Mouse (Mus musculus) midbrain, embryonic 16.5 days (tissue): ENCODE data around the gene BC034090. TPM values are rescaled to one million over a fixed set of nuclear protein-coding genes. Genes with fewer than 3 reads are reported as not detected.
A peak's percentile ranks its signal among the peaks of the same experiment; 100 is the strongest.

Experiments
- ATAC-seq: fragments of 200-750 bp; cut with Nextera tagmentation; 2 replicates; pipeline ENCODE4 v1.8.0; 2017; ENCODE audit warnings: moderate TSS enrichment
- H3K27ac ChIP-seq: fragments of 300-500 bp; sonication (generic); 2 replicates; pipeline ENCODE4 v1.5.1; 2014; ENCODE audit warnings: mild to moderate bottlenecking, low read length, mixed read lengths
- H3K27me3 ChIP-seq: fragments of 300-500 bp; sonication (generic); 2 replicates; pipeline ENCODE4 v1.6.1; 2014; ENCODE audit warnings: low read depth, low read length, mixed read lengths; ENCODE audit not compliant: control insufficient read depth, insufficient read depth
- H3K36me3 ChIP-seq: fragments of 300-500 bp; sonication (generic); 2 replicates; pipeline ENCODE4 v1.6.1; 2014; ENCODE audit warnings: mild to moderate bottlenecking, low read length, moderate library complexity, mixed read lengths; ENCODE audit not compliant: control insufficient read depth, insufficient read depth
- H3K4me1 ChIP-seq: fragments of 300-500 bp; sonication (generic); 2 replicates; pipeline ENCODE4 v1.6.1; 2014; ENCODE audit warnings: mild to moderate bottlenecking, low read length, mixed read lengths; ENCODE audit not compliant: control insufficient read depth, insufficient read depth
- H3K4me2 ChIP-seq: fragments of 300-500 bp; sonication (generic); 2 replicates; pipeline ENCODE4 v1.6.1; 2014; ENCODE audit warnings: mild to moderate bottlenecking, low read length, mixed read lengths
- H3K4me3 ChIP-seq: fragments of 300-500 bp; sonication (generic); 2 replicates; pipeline ENCODE4 v1.5.1; 2014; ENCODE audit warnings: low read depth, mild to moderate bottlenecking, low read length, moderate library complexity, mixed read lengths
- H3K9ac ChIP-seq: fragments of 300-500 bp; sonication (generic); 2 replicates; pipeline ENCODE4 v1.6.1; 2014; ENCODE audit warnings: low read depth, low read length, mixed read lengths
- H3K9me3 ChIP-seq: fragments of 300-500 bp; sonication (generic); replicated peaks from 2 replicates; pipeline ENCODE4 v1.6.1; 2014; ENCODE audit warnings: mild to moderate bottlenecking, low read length, mixed read lengths; ENCODE audit not compliant: control insufficient read depth, poor library complexity, severe bottlenecking
- WGBS: fragments of 180-500 bp; shearing (Covaris S2); extraction: QIAGEN DNeasy Blood & Tissue Kit; methylation state at CpG from one replicate; pipeline ENCODE4 v1.1.7; 2014; 5-methylcytosine and 5-hydroxymethylcytosine counted together
- polyA plus RNA-seq: library from polyadenylated mRNA; unstranded; fragments of >200 nt; fragmentation: Nextera tagmentation; extraction: Ambion mirVana; gene quantifications from 2 replicates; pipeline ENCODE4 v1.2.1, GENCODE M21; 2015

Gene BC034090
- polyA plus RNA-seq, 1 experiment from 2014 or later = 2.8 TPM

DNA sequence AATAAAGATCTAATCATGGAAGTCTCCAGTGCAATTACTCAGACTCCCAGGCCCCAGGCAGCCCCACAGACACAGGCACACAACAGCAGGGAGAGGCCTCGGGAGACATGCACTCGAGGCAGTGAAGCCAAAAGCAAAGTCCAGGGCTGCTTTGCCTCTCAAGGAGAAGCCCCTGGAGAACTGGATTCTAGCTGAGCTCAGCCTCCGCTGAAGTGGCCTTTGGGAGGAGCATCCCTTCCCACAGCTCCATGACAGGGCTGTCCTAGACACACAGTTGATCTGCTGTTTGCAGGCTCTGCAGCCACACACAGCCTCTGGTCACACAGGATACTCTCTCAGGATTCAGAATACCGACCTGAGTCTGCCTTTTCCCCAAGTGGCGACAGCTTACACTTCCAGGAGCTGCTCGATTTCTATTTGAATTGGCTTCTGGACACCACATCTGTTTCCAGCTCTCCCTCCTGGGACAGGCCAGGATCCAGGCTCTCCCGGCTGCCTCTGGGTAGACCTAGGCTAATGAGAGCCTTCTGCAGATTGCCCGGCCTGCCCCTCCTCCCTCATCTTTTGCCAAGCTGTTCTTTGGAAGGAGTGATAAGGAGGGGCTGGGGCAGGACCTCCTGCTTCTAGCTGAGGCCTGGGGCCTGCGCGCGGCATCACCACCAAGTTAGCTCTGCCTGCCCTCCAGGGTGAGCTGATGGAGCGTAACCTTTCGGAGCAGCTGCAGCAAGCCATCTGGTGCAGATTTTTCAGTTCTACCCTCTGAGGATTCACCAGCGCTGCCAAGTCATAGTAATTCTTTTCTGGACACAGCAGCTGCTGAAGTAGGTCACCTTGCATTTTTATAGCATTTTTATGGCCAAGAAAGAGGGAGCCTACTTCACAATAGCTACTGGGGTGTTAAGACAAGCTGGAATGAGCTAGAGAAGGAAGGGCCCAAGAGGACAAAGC, 14.5 kb downstream of the BC034090 start:
- ATAC-seq = peak; percentile 33
- Histone ChIP-seq H3K9me3 (no peaks in the 10 kb centered on the region), H3K36me3 (no peaks in the 10 kb centered on the region), H3K27me3 (no peaks in the 10 kb centered on the region), H3K4me2 (no peak overlapping the region), H3K27ac (peak overlapping the region; percentile 66), H3K4me1 (peaks cover 37% of the 10 kb centered on the region), H3K4me3 (no peak overlapping the region), H3K9ac (peak overlapping the region; percentile 42)
- 20% methylated on average over 14 of the region's 14 CpGs for WGBS

DNA sequence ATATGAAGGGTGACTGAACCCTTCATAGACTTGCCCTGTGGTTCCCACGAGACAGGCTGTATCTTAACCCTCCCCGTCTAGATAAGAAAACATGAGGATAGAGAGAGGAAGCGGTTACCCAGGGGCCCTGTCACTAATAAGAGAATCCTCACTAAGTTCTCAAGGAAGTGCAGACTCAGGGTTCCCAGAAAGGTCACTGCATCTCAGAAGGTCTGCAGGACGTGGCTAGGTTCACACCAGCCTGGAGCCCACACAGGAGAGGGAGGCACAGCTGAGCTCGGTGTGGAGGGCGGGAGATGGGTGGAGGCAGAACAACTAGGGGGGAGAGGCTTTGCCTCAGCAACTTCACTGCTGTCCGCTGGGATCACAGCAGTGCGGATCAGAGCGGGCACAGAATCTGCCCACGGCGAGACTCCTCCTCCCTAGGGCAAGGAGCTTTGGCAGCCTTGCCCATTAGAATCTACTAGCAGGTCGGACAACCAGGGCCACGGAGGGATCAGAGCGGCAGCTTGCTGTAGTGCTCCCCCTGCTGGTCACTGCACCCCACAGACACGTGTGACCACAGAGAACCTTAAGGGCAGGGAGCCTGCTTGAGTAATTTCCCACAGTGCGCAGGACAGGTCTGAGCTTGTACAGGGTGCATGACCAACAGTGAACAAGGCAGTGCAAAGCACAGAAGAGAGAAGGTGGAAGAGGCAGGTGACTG, 20.2 kb downstream of the BC034090 start:
- no peak overlapping the region; the same call in 1 of the 2 replicates for H3K9ac ChIP-seq
- 28% methylated on average over 16 of the region's 16 CpGs for WGBS

DNA sequence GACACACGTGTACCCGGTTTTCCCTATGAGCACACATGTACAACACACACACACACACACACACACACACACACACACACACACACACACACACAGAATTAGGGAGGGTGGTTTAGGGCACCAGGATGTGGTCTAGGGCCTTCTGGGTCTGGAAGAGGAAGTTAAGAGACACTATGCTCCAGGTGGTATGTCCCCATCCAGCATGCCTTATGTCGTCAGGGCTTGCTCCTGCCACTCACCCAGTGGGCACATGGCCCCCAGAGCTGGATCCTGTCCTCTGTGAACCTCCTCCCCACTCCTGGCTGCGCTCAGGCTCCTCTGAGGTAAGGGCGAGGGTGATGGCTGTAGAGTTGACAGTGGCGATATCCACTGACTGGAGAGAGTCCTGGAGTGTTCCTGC, 21.2 kb downstream of the BC034090 start:
- no peaks in the 10 kb centered on the region for H3K36me3 ChIP-seq
- no peak overlapping the region for H3K9ac ChIP-seq
- H3K4me2 ChIP-seq = no peak overlapping the region
- H3K27ac ChIP-seq = no peak overlapping the region
- ATAC-seq = no peak
- no peak overlapping the region for H3K4me3 ChIP-seq
- no peaks in the 10 kb centered on the region for H3K27me3 ChIP-seq
- 93% methylated on average over 6 of the region's 6 CpGs for WGBS
- H3K9me3 ChIP-seq = no peaks in the 10 kb centered on the region
- H3K4me1 ChIP-seq = 0 out of 2 replicates have a peak, but pooled peaks cover 2% of the 10 kb centered on the region

More for the DNA sequence above, 20.2 kb downstream of the BC034090 start:
- Histone ChIP-seq H3K9me3 (no peaks in the 10 kb centered on the region), H3K4me1 (peaks cover 3% of the 10 kb centered on the region; the same call in 1 of the 2 replicates), H3K4me2 (peak overlapping the region; percentile 33), H3K27me3 (no peaks in the 10 kb centered on the region), H3K36me3 (no peaks in the 10 kb centered on the region), H3K27ac (no peak overlapping the region), H3K4me3 (no peak overlapping the region)
- ATAC-seq = peak; percentile 77

DNA sequence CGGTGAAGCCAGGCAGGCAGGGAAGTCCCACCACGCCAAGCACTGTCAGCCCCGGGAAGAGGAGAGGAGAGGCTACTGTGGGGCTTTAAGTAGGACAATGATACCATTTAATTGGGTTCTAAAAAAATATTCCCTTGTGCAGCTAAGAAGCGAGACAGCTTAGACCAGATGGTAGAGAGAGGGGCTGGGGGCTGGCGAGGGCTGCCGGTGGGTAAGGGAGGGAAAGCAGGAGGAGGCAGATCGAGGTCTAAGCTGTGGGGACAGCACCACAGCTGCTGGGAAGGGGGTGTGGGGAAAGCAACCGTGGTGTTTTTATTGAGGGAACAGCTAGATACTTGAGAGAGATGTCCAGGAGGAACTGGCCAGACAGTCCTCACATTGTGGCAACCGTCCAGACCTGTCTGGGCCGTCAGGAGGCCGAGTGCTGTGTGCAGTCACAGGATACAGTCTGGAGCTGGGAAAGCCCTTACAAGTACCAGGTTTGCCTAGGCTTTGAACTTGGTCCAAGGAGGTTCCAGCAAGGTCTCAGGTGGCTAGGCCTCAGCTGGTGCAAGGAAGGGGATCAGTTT, 22.1 kb downstream of the BC034090 start:
- H3K36me3 ChIP-seq = no peaks in the 10 kb centered on the region
- no peaks in the 10 kb centered on the region for H3K27me3 ChIP-seq
- no peak overlapping the region for H3K4me2 ChIP-seq
- 35% methylated on average over 11 of the region's 11 CpGs for WGBS
- H3K27ac ChIP-seq = peak overlapping the region; percentile 8
- 0 out of 2 replicates have a peak, but pooled peaks cover 2% of the 10 kb centered on the region for H3K4me1 ChIP-seq
- no peak overlapping the region for H3K4me3 ChIP-seq
- no peak overlapping the region for H3K9ac ChIP-seq
- ATAC-seq = no peak
- H3K9me3 ChIP-seq = no peaks in the 10 kb centered on the region

DNA sequence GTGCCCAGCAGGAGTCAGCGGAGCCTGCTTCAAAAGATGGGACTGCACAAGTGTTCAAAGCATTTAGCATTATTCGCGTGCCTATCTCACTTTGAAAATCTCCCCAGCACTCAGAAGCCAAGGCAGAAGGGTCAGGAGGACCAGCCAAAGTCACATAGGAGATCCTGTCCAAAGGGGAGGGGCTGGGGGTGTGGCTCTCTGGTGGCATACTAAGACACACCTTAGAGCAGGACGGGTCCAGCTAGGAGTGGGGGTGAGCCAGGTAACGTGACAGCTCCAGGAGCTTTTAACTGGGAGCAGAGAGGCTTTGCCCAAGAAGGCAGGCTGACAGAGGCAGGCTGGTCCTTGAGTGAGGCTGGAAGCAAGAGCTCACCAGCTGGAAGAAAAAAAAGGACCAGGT, 25.3 kb downstream of the BC034090 start:
- ATAC-seq = no peak

DNA sequence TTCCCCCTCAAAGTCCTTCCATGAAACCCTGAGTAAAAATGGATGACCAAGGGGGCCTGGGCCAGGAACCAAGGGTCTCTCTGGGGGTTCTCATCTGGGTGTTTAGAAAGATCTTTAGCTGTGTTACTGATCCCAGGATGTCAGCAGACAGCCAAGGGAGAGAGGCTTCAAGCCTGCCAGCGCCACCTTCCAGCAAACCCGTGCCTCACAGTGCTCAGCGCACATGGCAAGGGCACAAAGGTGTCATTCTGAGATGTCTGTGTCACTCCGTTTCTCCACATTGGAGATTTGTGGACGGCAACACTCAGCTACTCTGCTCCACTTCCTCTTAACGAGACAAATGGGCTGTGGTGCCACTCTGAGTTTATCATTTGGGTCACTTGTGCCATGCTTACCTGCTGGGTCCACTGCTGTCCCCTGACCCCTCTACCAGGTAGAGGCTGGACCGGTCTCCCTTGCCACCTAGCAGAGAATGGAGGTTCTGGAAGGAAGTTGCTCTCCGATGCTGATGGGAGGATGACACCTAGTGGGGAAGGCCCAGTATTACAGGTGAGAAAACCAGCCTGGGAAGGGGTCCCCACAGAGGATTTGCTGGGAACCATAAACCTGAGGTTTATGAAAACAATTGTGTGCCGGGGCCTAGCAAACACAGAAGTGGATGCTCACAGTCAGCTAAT, 26.2 kb downstream of the BC034090 start:
- peaks cover 12% of the 10 kb centered on the region for H3K4me1 ChIP-seq
- no peak overlapping the region for H3K9ac ChIP-seq
- no peak for ATAC-seq
- no peak overlapping the region for H3K4me3 ChIP-seq
- 49% methylated on average over 9 of the region's 9 CpGs for WGBS
- H3K4me2 ChIP-seq = no peak overlapping the region
- no peak overlapping the region for H3K27ac ChIP-seq
- H3K36me3 ChIP-seq = no peaks in the 10 kb centered on the region
- H3K9me3 ChIP-seq = no peaks in the 10 kb centered on the region
- H3K27me3 ChIP-seq = no peaks in the 10 kb centered on the region

More for the DNA sequence above, 25.3 kb downstream of the BC034090 start:
- Histone ChIP-seq H3K4me1 (peaks cover 6% of the 10 kb centered on the region; the same call in 1 of the 2 replicates), H3K27me3 (no peaks in the 10 kb centered on the region), H3K27ac (no peak overlapping the region), H3K4me3 (no peak overlapping the region), H3K4me2 (no peak overlapping the region), H3K9ac (no peak overlapping the region), H3K9me3 (no peaks in the 10 kb centered on the region), H3K36me3 (no peaks in the 10 kb centered on the region)
- 76% methylated on average over 5 of the region's 5 CpGs for WGBS

DNA sequence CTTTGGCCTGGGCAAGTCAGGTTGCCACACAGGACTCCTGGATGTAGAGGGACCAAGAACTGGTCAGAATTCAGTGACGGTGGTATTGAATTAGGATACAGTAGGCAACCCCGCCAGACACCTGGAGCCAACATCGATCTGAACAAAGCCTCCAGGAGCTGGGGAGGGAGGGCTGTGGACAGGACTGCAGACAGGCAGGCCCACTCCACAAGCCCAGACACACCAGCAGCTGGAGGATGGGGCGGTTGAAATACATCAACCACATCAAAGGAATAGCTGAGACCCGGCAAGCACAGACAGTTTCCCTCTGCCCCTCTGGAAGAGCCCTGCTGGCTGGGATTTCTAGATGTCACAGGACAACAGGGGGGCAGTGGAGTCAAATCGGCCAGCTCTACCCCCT, 27.4 kb downstream of the BC034090 start:
- WGBS = 55% methylated on average over 6 of the region's 6 CpGs
- no peak overlapping the region for H3K9ac ChIP-seq
- H3K27ac ChIP-seq = no peak overlapping the region
- no peaks in the 10 kb centered on the region for H3K9me3 ChIP-seq
- ATAC-seq = no peak
- H3K4me2 ChIP-seq = no peak overlapping the region
- H3K4me3 ChIP-seq = no peak overlapping the region
- peaks cover 23% of the 10 kb centered on the region for H3K4me1 ChIP-seq
- no peaks in the 10 kb centered on the region for H3K36me3 ChIP-seq
- no peaks in the 10 kb centered on the region for H3K27me3 ChIP-seq

DNA sequence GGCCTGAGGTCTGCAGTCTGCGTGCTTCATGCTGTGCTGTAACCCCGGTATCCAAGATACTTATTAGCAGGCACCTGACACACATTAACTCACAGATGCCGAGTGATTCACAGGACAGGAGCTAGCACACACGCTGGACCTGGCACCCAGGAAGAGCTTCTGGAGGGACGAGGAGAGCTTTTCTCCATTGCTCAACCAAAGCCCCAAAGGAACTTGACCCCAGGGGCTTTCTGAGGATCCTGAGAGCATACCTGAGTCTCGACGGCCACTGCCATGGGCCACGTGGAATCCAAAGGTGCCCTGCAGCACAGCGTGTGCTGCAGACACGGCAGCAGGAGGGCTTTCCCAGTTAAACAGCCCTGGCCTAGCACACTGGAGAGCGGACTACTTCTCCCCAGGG, 27.9 kb downstream of the BC034090 start:
- Histone ChIP-seq H3K36me3 (no peaks in the 10 kb centered on the region), H3K9me3 (no peaks in the 10 kb centered on the region), H3K4me2 (no peak overlapping the region), H3K4me1 (peaks cover 25% of the 10 kb centered on the region), H3K9ac (no peak overlapping the region), H3K4me3 (no peak overlapping the region), H3K27me3 (no peaks in the 10 kb centered on the region), H3K27ac (no peak overlapping the region)
- 63% methylated on average over 11 of the region's 11 CpGs for WGBS
- ATAC-seq = no peak
